Mouse (Mus musculus): ENCODE results near the gene Gm10322. TPM values are rescaled to one million over a fixed set of nuclear protein-coding genes. Genes with fewer than 3 reads are reported as not detected.

Gm10322 gene
- polyA plus RNA-seq, 1 experiment from 2014 or later: not detected

- Histone ChIP-seq H3K4me1 (ENCODE audit: insufficient read depth, low read length) (peaks cover 21% of the 10 kb centered on the region), H3K4me3 (ENCODE audit: low read length) (0 out of 2 replicates have a peak overlapping the region, but pooled peaks have one; percentile 0), H3K36me3 (ENCODE audit: insufficient read depth, low read length) (peaks cover 1% of the 10 kb centered on the region; the same call in 1 of the 2 replicates), H3K27ac (ENCODE audit: low read length) (peak overlapping the region; percentile 87), H3K9ac (replicated peaks; ENCODE audit: low read length) (no peak overlapping the region; the same call in 1 of the 2 replicates), H3K4me2 (replicated peaks; ENCODE audit: low read depth, low read length) (peak overlapping the region; percentile 22), H3K9me3 (ENCODE audit: low read length) (peaks cover 2% of the 10 kb centered on the region; the same call in 1 of the 2 replicates), H3K27me3 (ENCODE audit: insufficient read depth, low read length) (no peaks in the 10 kb centered on the region)
- 25% methylated on average over 12 of the region's 12 CpGs for WGBS
- ATAC-seq (ENCODE audit: low FRiP score, low TSS enrichment): peak; percentile 88
Measured at GRCm38 (mm10) chr10:59577871-59578801, 37.7 kb upstream of the Gm10322 start.

GRCm38 (mm10) chr10:59579645-59580044, 36.2 kb upstream of the Gm10322 start:
- Histone ChIP-seq H3K9me3 (ENCODE audit: low read length) (no peaks in the 10 kb centered on the region), H3K4me3 (ENCODE audit: low read length) (no peak overlapping the region), H3K27me3 (ENCODE audit: insufficient read depth, low read length) (no peaks in the 10 kb centered on the region), H3K4me1 (ENCODE audit: insufficient read depth, low read length) (peaks cover 21% of the 10 kb centered on the region), H3K9ac (replicated peaks; ENCODE audit: low read length) (no peak overlapping the region), H3K36me3 (ENCODE audit: insufficient read depth, low read length) (peaks cover 4% of the 10 kb centered on the region; the same call in 1 of the 2 replicates), H3K4me2 (replicated peaks; ENCODE audit: low read depth, low read length) (no peak overlapping the region), H3K27ac (ENCODE audit: low read length) (no peak overlapping the region)
- 91% methylated on average over 3 of the region's 3 CpGs for WGBS
- no peak for ATAC-seq (ENCODE audit: low FRiP score, low TSS enrichment)

- no peak for ATAC-seq (ENCODE audit: low FRiP score, low TSS enrichment)
- no peaks in the 10 kb centered on the region for H3K9me3 ChIP-seq (ENCODE audit: low read length)
- WGBS: 91% methylated on average over 3 of the region's 3 CpGs
- H3K36me3 ChIP-seq (ENCODE audit: insufficient read depth, low read length): peaks cover 4% of the 10 kb centered on the region; the same call in 1 of the 2 replicates
- peaks cover 21% of the 10 kb centered on the region for H3K4me1 ChIP-seq (ENCODE audit: insufficient read depth, low read length)
- H3K27ac ChIP-seq (ENCODE audit: low read length): no peak overlapping the region
- no peaks in the 10 kb centered on the region for H3K27me3 ChIP-seq (ENCODE audit: insufficient read depth, low read length)
- no peak overlapping the region for H3K4me2 ChIP-seq (replicated peaks; ENCODE audit: low read depth, low read length)
- no peak overlapping the region for H3K9ac ChIP-seq (replicated peaks; ENCODE audit: low read length)
- no peak overlapping the region for H3K4me3 ChIP-seq (ENCODE audit: low read length)
Measured at GRCm38 (mm10) chr10:59580593-59581149, 35.2 kb upstream of the Gm10322 start.

GRCm38 (mm10) chr10:59581826-59582543, 33.9 kb upstream of the Gm10322 start:
- no peak for ATAC-seq (ENCODE audit: low FRiP score, low TSS enrichment)
- no peak overlapping the region for H3K4me3 ChIP-seq (ENCODE audit: low read length)

GRCm38 (mm10) chr10:59585621-59586020, 30.2 kb upstream of the Gm10322 start:
- no peak overlapping the region for H3K4me3 ChIP-seq (ENCODE audit: low read length)
- 92% methylated on average over 5 of the region's 5 CpGs for WGBS

More at GRCm38 (mm10) chr10:59581826-59582543, 33.9 kb upstream of the Gm10322 start:
- H3K9ac ChIP-seq (replicated peaks; ENCODE audit: low read length): no peak overlapping the region
- H3K36me3 ChIP-seq (ENCODE audit: insufficient read depth, low read length): peaks cover 4% of the 10 kb centered on the region; the same call in 1 of the 2 replicates
- H3K4me2 ChIP-seq (replicated peaks; ENCODE audit: low read depth, low read length): no peak overlapping the region
- WGBS: 97% methylated on average over 1 of the region's 1 CpGs
- no peak overlapping the region for H3K27ac ChIP-seq (ENCODE audit: low read length)
- H3K4me1 ChIP-seq (ENCODE audit: insufficient read depth, low read length): peaks cover 20% of the 10 kb centered on the region
- no peaks in the 10 kb centered on the region for H3K27me3 ChIP-seq (ENCODE audit: insufficient read depth, low read length)
- no peaks in the 10 kb centered on the region for H3K9me3 ChIP-seq (ENCODE audit: low read length)

GRCm38 (mm10) chr10:59586821-59587220, 29.0 kb upstream of the Gm10322 start:
- ATAC-seq (ENCODE audit: low FRiP score, low TSS enrichment): no peak
- H3K36me3 ChIP-seq (ENCODE audit: insufficient read depth, low read length): peaks cover 4% of the 10 kb centered on the region; the same call in 1 of the 2 replicates
- 90% methylated on average over 15 of the region's 15 CpGs for WGBS
- no peak overlapping the region for H3K4me2 ChIP-seq (replicated peaks; ENCODE audit: low read depth, low read length)
- H3K4me1 ChIP-seq (ENCODE audit: insufficient read depth, low read length): 0 out of 2 replicates have a peak, but pooled peaks cover 4% of the 10 kb centered on the region
- no peak overlapping the region for H3K9ac ChIP-seq (replicated peaks; ENCODE audit: low read length)
- H3K27ac ChIP-seq (ENCODE audit: low read length): no peak overlapping the region
- no peaks in the 10 kb centered on the region for H3K9me3 ChIP-seq (ENCODE audit: low read length)
- no peak overlapping the region for H3K4me3 ChIP-seq (ENCODE audit: low read length)
- H3K27me3 ChIP-seq (ENCODE audit: insufficient read depth, low read length): no peaks in the 10 kb centered on the region

More at GRCm38 (mm10) chr10:59585621-59586020, 30.2 kb upstream of the Gm10322 start:
- no peak overlapping the region for H3K9ac ChIP-seq (replicated peaks; ENCODE audit: low read length)
- peaks cover 4% of the 10 kb centered on the region; the same call in 1 of the 2 replicates for H3K36me3 ChIP-seq (ENCODE audit: insufficient read depth, low read length)
- no peak for ATAC-seq (ENCODE audit: low FRiP score, low TSS enrichment)
- no peaks in the 10 kb centered on the region for H3K9me3 ChIP-seq (ENCODE audit: low read length)
- 0 out of 2 replicates have a peak, but pooled peaks cover 4% of the 10 kb centered on the region for H3K4me1 ChIP-seq (ENCODE audit: insufficient read depth, low read length)
- no peak overlapping the region for H3K4me2 ChIP-seq (replicated peaks; ENCODE audit: low read depth, low read length)
- no peaks in the 10 kb centered on the region for H3K27me3 ChIP-seq (ENCODE audit: insufficient read depth, low read length)
- H3K27ac ChIP-seq (ENCODE audit: low read length): no peak overlapping the region

GRCm38 (mm10) chr10:59588135-59588534, 27.7 kb upstream of the Gm10322 start:
- H3K36me3 ChIP-seq (ENCODE audit: insufficient read depth, low read length): peaks cover 3% of the 10 kb centered on the region; the same call in 1 of the 2 replicates
- no peaks in the 10 kb centered on the region for H3K27me3 ChIP-seq (ENCODE audit: insufficient read depth, low read length)
- H3K27ac ChIP-seq (ENCODE audit: low read length): no peak overlapping the region
- no peak overlapping the region for H3K9ac ChIP-seq (replicated peaks; ENCODE audit: low read length)
- no peak overlapping the region for H3K4me2 ChIP-seq (replicated peaks; ENCODE audit: low read depth, low read length)
- ATAC-seq (ENCODE audit: low FRiP score, low TSS enrichment): peak; percentile 61; the same call in 1 of the 2 replicates
- H3K4me1 ChIP-seq (ENCODE audit: insufficient read depth, low read length): 0 out of 2 replicates have a peak, but pooled peaks cover 4% of the 10 kb centered on the region
- no peak overlapping the region for H3K4me3 ChIP-seq (ENCODE audit: low read length)
- no peaks in the 10 kb centered on the region for H3K9me3 ChIP-seq (ENCODE audit: low read length)
- WGBS: 50% methylated on average over 7 of the region's 7 CpGs

GRCm38 (mm10) chr10:59589420-59589819, 26.4 kb upstream of the Gm10322 start:
- WGBS: 89% methylated on average over 7 of the region's 7 CpGs
- no peak overlapping the region for H3K9ac ChIP-seq (replicated peaks; ENCODE audit: low read length)
- H3K27ac ChIP-seq (ENCODE audit: low read length): no peak overlapping the region
- ATAC-seq (ENCODE audit: low FRiP score, low TSS enrichment): no peak
- 0 out of 2 replicates have a peak, but pooled peaks cover 4% of the 10 kb centered on the region for H3K4me1 ChIP-seq (ENCODE audit: insufficient read depth, low read length)
- no peaks in the 10 kb centered on the region for H3K36me3 ChIP-seq (ENCODE audit: insufficient read depth, low read length)
- no peaks in the 10 kb centered on the region for H3K27me3 ChIP-seq (ENCODE audit: insufficient read depth, low read length)
- no peak overlapping the region for H3K4me2 ChIP-seq (replicated peaks; ENCODE audit: low read depth, low read length)
- no peaks in the 10 kb centered on the region for H3K9me3 ChIP-seq (ENCODE audit: low read length)
- H3K4me3 ChIP-seq (ENCODE audit: low read length): no peak overlapping the region

- Histone ChIP-seq H3K36me3 (ENCODE audit: insufficient read depth, low read length) (no peaks in the 10 kb centered on the region), H3K9me3 (ENCODE audit: low read length) (no peaks in the 10 kb centered on the region), H3K4me1 (ENCODE audit: insufficient read depth, low read length) (0 out of 2 replicates have a peak, but pooled peaks cover 4% of the 10 kb centered on the region), H3K27ac (ENCODE audit: low read length) (no peak overlapping the region), H3K9ac (replicated peaks; ENCODE audit: low read length) (no peak overlapping the region), H3K27me3 (ENCODE audit: insufficient read depth, low read length) (no peaks in the 10 kb centered on the region), H3K4me3 (ENCODE audit: low read length) (no peak overlapping the region), H3K4me2 (replicated peaks; ENCODE audit: low read depth, low read length) (no peak overlapping the region)
- ATAC-seq (ENCODE audit: low FRiP score, low TSS enrichment): no peak
- WGBS: 90% methylated on average over 13 of the region's 13 CpGs
Measured at GRCm38 (mm10) chr10:59589856-59590255, 26.0 kb upstream of the Gm10322 start.
